In the genomic region with DNA sequence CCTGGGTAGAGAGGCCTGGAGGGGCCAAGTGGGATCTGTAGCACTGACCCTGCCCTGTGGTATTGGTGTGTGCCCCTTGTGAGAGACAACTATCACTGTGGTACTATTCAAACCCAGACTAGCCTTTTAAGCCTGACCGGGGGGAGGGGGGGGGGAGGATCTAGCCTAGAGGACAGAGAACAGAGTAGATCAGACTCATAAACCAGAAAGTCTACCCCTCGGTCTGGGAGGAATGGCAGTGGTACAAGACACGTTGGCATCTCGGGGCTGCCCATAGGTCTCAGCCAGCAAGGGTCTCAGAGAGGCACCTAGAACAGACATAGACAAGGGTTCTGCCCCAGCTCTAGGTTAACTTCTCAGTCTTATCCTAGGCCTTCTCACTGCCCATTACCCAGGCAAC, we compare ENCODE assay signal across 9 mouse cellular contexts. TPM values are rescaled to one million over a fixed set of nuclear protein-coding genes. Genes with fewer than 3 reads are reported as not detected.
DNase-seq lines count a peak whose midpoint lies in the region; ATAC-seq and TF ChIP-seq lines count a peak whose summit lies in the region.
"Had no signal": no experiment of that assay in that cellular context is flagged by ENCODE, and none has a peak within 500 bp of the region (broad histone marks: within the 10 kb centered on the region; RNA-seq: fewer than 3 reads in every experiment).

No protein-coding gene starts in this region.

- no peak for TF ChIP-seq CTCF in left cerebral cortex, adult 2 months (IDR thresholded peaks at IDR 0.05)

- H3K27ac ChIP-seq in left cerebral cortex, adult 2 months: peak overlapping the region; percentile 87
- no peak overlapping the region for H3K27ac ChIP-seq in embryonic facial prominence, embryonic 11.5 days (replicated peaks; ENCODE audit: low read depth, low read length)
- H3K27ac ChIP-seq in intestine, embryonic 16.5 days (ENCODE audit: low read length): peak overlapping the region; percentile 88
- H3K27ac ChIP-seq in neural tube, embryonic 13.5 days (replicated peaks): no peak overlapping the region

- ATAC-seq in embryonic facial prominence, embryonic 11.5 days (replicated peaks; ENCODE audit: insufficient number of reproducible peaks, low FRiP score, low TSS enrichment, low read depth): 0 out of 2 replicates have a peak, but pooled peaks have one; percentile 1
- no peak for ATAC-seq in intestine, embryonic 16.5 days
- ATAC-seq in neural tube, embryonic 13.5 days (ENCODE audit: low read depth): peak; percentile 1; the same call in 1 of the 2 replicates

- H3K4me1 ChIP-seq in embryonic facial prominence, embryonic 11.5 days (ENCODE audit: control insufficient read depth, insufficient read depth, low read length): peaks cover 12% of the 10 kb centered on the region
- peaks cover 35% of the 10 kb centered on the region for H3K4me1 ChIP-seq in intestine, embryonic 16.5 days (ENCODE audit: control insufficient read depth, insufficient read depth, low read length)
- peaks cover 33% of the 10 kb centered on the region for H3K4me1 ChIP-seq in neural tube, embryonic 13.5 days (replicated peaks)

- H3K27me3 ChIP-seq in embryonic facial prominence, embryonic 11.5 days (ENCODE audit: control insufficient read depth, insufficient read depth, low read length): no peaks in the 10 kb centered on the region
- H3K27me3 ChIP-seq in intestine, embryonic 16.5 days (replicated peaks; ENCODE audit: control insufficient read depth, insufficient read depth, low read length): no peaks in the 10 kb centered on the region
- H3K27me3 ChIP-seq in neural tube, embryonic 13.5 days: no peaks in the 10 kb centered on the region

- H3K4me3 ChIP-seq in left cerebral cortex, adult 2 months: peak overlapping the region; percentile 61
- H3K4me3 ChIP-seq in embryonic facial prominence, embryonic 11.5 days (ENCODE audit: low read depth, low read length): peak overlapping the region; percentile 66
- H3K4me3 ChIP-seq in intestine, embryonic 16.5 days (ENCODE audit: low read length): peak overlapping the region; percentile 79
- peak overlapping the region; percentile 65 for H3K4me3 ChIP-seq in neural tube, embryonic 13.5 days

- H3K36me3 ChIP-seq in embryonic facial prominence, embryonic 11.5 days (replicated peaks; ENCODE audit: control insufficient read depth, insufficient read depth, low read depth, low read length): no peaks in the 10 kb centered on the region
- H3K36me3 ChIP-seq in intestine, embryonic 16.5 days (ENCODE audit: control insufficient read depth, insufficient read depth, low read length): 0 out of 2 replicates have a peak, but pooled peaks cover 2% of the 10 kb centered on the region
- H3K36me3 ChIP-seq in neural tube, embryonic 13.5 days: no peaks in the 10 kb centered on the region

- H3K4me2 ChIP-seq in embryonic facial prominence, embryonic 11.5 days (ENCODE audit: low read depth, low read length): peak overlapping the region; percentile 82
- H3K4me2 ChIP-seq in intestine, embryonic 16.5 days (ENCODE audit: low read depth, low read length): peak overlapping the region; percentile 83
- H3K4me2 ChIP-seq in neural tube, embryonic 13.5 days: peak overlapping the region; percentile 80

- DNase-seq in left cerebral cortex, adult 2 months (ENCODE audit: extremely low spot score in 1 of 2, low spot score in 2 of 2): no peak
- DNase-seq in left cerebral cortex, adult 9 months (ENCODE audit: low spot score in 2 of 2): no peak
- DNase-seq in embryonic facial prominence, embryonic 11.5 days (ENCODE audit: low spot score): no peak
- DNase-seq in spleen, postnatal 4 days (ENCODE audit: low spot score in 2 of 2): no peak
- no peak for DNase-seq in adipocyte (ENCODE audit: low spot score)
- no peak for DNase-seq in frontal cortex, postnatal 25 days (ENCODE audit: low spot score in 2 of 2)
- DNase-seq: left cerebral cortex, postnatal 4 days had no signal

- intact Hi-C loops in left cerebral cortex, adult 2 months (cut with DNase I): loop anchor here (2.0 kb wide), 1 partner anchor 49 kb away; no protein-coding TSS in a partner anchor

- WGBS in embryonic facial prominence, embryonic 11.5 days: 29% methylated on average over 4 of the region's 4 CpGs
- 40% methylated on average over 4 of the region's 4 CpGs for WGBS in intestine, embryonic 16.5 days
- WGBS in neural tube, embryonic 13.5 days: 48% methylated on average over 4 of the region's 4 CpGs

- H3K9me3 ChIP-seq in embryonic facial prominence, embryonic 11.5 days (replicated peaks; ENCODE audit: control insufficient read depth, low read length): no peaks in the 10 kb centered on the region
- no peaks in the 10 kb centered on the region for H3K9me3 ChIP-seq in intestine, embryonic 16.5 days (ENCODE audit: control insufficient read depth, low read length)
- H3K9me3 ChIP-seq in neural tube, embryonic 13.5 days: no peaks in the 10 kb centered on the region

- H3K9ac ChIP-seq in embryonic facial prominence, embryonic 11.5 days (replicated peaks; ENCODE audit: low read length): peak overlapping the region; percentile 83
- H3K9ac ChIP-seq in intestine, embryonic 16.5 days (ENCODE audit: low read depth, low read length): peak overlapping the region; percentile 89
- peak overlapping the region; percentile 81 for H3K9ac ChIP-seq in neural tube, embryonic 13.5 days

RNA-seq across cellular contexts. Expression of gene St3gal4, which starts 3.3 kb away (rescaled TPM):
- 10 to 100 TPM; 24.4 to 25.2 TPM for total RNA-seq in left cerebral cortex, adult 2 months (2021)
- 24.2 and 25.4 TPM in 2 replicates for polyA plus RNA-seq in embryonic facial prominence, embryonic 11.5 days (2014; fragmentation: Nextera tagmentation; extraction: Ambion mirVana)
- 250 and 291 TPM in 2 replicates for polyA plus RNA-seq in intestine, embryonic 16.5 days (2015; fragmentation: Nextera tagmentation; extraction: Ambion mirVana)
- 7.6 and 11.5 TPM in 2 replicates for polyA plus RNA-seq in neural tube, embryonic 13.5 days (2015; fragmentation: Nextera tagmentation; extraction: Ambion mirVana)

Comparison
In these comparisons a context has a peak if more than half of its experiments do, and no peak if none do; other contexts are left out.
1. H3K27ac ChIP-seq: peak in left cerebral cortex, adult 2 months (single experiment) and intestine, embryonic 16.5 days (single experiment); none in embryonic facial prominence, embryonic 11.5 days (single experiment) and neural tube, embryonic 13.5 days (single experiment).
2. Peak in every context shown above with its lines, with median percentiles within 50 percentile points of each other: H3K4me3 ChIP-seq, H3K4me2 ChIP-seq and H3K9ac ChIP-seq.